Mouse (Mus musculus) A20 (cell line): ENCODE results near the gene Gzmk.
"Not testable (repeated sequence)": the region's sequence is repeated elsewhere in the genome, so short reads cannot be mapped to it uniquely, and the experiment has no call there.

ENCODE experiments used
- DNase-seq: peaks from one replicate; pipeline ENCODE4 v3.0.0-alpha.2; 2011; ENCODE audit warnings: low read depth, low spot score

Gzmk gene

DNA sequence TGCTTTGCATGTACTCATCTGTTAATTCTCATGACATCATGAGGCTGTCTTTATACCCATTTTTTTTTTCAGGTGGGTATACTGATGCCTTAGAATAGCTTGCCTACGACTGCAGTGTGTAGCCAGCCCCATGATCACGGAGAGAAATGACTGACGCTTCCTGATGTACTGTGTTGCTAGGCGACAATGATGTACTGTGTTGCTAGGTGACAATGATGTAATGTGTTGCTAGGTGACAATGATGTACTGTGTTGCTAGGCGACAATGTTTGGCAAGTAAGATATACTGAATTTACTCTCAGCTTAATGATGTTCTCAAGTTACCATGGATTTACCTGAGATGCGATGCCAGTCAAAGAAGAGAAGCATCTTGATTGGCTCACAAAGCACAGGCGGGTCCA, at the start of gene Gzmk:
Gene Gzmk (minus strand): TSS at position 98 of the 400 bp plus-strand sequence.
- DNase-seq, result no peak

DNA sequence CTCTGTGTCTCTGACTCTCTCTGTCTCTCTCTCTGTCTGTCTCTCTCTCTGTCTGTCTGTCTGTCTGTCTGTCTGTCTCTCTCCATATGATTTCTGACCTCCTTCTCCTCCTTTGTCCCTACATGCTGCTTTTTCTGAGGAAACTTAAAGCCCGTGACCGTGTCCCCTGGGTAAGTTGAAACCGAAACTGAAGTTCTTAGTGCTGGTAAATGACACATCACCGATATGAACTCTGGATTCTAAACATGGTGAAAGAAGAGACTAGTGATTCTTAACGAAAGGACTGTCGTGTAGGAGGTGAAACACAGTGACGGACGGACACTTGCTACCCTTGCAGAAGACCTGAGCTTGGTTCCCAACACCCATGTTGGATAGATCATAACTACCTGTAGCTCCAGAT, 45.5 kb upstream of the Gzmk start:
- DNase-seq, result peak; percentile 70

DNA sequence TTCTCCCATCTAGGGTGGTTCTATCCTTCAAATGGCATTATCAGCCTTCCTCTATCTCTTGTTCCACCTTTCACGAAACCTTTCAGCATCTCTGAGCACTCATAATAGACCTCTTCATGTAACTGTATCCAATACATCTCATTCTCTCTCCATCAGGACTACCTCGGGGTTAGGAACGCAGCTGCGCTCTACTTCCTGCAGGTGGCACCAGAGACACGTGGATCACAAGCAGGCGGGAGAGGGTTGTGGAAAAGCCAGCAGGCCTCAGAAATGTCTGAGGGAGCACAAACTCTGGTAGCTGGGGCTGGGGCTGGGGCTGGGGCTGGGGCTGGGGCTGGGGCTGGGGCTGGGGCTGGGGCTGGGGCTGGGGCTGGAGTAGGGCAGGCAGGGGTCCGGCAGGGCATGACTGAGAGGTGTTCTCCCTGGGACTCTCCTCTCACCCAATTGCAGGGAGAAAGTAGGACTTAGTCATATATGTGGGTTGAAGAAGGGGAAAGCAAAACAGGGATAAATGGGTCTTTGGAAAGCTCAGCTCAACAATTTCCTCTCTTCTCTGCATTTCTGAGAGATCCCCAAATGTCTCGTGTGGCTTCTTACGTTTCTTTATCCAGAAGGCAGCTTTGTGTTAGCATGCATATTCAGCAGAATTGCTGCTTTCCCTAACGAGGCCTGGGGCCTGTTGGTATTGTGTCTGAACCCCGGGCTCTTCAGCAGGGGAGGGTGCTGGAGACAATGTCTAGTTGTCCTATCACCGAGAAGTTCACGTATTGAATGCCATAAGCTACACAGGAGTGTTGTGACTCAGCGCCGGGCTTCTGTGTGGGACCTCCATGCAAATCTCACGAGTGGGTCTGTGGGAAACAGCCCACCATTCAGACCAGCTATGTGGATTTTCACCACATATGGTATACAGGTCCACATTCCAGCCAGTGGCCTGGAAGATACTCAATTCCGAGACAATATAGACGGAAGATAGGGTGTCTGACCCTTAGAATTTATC, 44.4 kb upstream of the Gzmk start:
- peak; percentile 77 for DNase-seq

DNA sequence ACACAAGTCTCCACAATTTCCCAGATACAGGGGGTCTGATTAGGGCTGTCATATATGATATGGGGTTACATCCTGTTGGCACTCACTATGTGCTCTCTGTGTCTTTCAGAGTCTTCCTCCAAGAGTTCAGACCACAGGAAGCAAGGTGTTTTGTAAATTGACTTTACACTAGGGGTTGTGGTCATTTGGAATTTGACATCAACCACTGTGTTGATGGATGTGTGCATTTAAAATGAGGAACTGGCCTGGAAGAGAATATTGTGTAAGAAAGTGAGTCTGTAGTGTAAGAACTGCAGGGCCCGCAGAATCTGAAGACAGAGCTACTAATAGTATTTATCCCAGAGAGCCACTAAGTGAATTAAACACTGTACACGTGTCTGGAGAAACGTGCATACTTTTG, 41.5 kb upstream of the Gzmk start:
- peak; percentile 4 for DNase-seq

DNA sequence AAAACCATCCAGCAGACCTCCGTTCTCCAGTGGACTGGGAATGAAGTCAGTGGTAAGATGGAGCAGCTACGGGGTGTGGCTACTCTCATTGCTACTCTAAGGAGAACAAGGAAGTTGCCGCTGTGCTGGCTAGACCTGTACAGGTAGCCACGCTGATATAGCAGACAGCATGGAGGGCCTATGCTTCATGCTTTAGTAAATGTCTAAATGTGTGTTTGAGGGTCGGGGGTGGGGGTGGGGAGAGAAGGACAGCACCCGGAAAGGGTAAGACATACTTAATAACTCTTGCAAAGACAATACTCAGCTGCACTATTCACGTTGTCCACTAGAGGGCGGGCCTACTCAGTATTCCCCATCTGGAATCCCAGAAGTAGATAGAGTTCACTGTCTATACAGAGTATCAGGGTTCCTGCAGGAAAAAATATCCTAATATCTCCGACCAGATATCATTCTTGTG, 40.8 kb upstream of the Gzmk start:
- DNase-seq, result peak; percentile 64

DNA sequence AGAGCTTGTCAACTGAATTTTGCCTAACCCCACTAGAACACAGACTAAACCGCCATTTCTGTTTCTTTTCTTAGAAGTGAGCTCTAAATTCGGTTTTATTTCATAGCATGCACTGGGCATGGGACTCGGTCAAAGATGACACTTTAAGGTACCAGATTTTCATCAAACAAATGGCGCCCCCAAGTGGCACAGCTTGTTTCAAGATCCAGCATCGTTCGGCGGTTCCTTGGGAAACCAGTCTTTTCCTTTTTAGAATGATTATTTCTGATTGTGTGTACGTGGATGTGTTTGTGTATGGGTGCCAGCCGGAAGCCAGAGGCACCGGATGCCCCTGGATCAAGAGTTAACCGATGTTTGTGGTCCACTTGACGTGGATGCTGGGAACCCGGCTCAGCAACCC, 39.5 kb upstream of the Gzmk start:
- DNase-seq, result peak; percentile 50

DNA sequence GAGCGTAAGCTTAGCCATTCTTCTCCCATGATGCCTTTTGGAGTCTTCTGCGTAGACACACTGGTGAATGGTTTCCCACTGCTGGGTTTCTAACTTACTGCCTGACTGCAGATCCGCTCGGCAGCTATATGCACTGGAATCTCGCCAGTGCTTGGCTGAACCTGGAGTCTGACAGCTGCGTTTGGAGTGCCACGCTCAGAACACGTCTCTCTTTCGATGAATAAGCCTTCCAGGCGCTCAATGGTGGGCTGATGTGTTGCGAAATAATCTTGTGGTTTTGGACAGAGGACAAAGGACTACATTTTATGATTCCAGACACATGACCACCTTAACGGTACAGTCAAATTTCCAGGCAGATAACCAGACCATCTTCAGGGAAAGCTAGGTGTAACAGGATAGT, 37.1 kb upstream of the Gzmk start:
- DNase-seq, result no peak

DNA sequence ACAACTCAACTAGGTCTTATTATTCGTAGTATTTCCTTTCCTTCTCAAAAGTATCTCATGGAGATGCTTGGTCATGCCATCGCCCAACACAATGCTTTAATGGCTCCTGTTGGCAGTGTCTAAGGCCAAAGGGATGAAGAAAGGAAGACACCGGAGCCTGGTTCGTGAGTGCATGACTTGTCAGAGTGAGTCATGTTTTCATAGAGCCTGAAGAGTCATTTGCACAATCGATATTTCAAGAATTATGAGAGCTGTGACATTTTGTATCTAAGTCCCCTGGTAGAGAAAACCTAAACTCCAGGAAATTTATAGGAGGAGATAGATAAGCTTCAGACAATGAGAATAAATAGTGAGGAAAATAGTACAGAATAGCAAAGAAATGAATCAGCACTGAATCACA, 33.5 kb upstream of the Gzmk start:
- no peak for DNase-seq

DNA sequence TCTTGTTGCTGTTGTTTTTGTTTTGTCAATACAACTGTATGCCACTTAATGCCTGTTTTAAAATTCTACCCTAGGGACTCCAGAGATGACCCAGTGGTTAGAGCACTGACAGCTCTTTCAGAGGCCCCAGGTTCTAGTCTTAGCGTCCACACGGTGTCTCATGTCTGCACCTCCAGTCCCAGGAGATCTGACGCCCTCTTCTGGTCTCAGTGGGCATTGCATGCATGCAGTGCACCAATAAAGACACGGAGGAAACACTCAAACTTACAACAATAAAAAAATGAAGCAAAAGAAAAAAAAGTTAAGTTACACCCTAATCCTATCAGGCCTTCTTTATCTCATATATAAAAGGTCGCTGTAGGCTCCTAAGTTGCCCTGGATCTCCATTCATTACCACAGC, 31.5 kb upstream of the Gzmk start:
- peak; percentile 25 for DNase-seq

DNA sequence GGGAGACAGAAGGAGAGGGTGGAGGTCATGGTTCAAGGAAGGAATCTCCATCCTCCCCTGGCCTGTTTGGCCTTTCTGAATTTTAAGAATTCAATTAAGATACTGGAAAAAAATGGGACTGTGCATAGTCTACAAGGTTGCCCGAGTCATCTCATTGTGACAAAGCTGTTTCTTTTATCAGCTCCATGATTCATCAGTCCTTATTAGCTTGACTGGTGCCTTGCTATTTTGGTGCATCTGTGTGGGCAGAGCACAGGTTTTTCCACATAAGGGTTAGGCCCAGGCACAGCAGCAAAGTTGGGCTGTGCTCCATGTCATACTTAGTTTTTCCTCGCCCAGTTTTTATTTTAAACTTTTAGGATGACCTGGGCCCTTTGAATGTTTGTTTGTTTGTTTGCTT, 31.1 kb upstream of the Gzmk start:
- DNase-seq, result no peak

DNA sequence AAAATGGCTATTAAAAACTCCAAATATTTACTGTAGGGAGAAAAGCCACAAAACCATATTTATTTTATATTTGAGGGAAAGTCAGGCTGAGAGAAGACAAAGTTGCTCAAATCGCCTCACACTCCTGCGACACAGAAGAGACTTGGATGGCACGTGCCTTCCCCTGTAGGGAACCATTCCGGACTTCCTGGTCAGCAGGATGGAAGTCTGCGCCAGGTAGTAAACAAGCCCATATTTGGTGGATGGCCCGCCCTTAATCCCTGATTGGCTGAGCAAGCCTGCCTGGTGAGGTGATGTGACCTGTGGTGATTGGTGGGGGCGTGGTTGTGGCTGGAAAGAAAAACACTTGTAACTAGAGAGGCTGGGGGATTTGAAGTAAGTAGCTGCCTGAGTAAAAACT, 26.9 kb upstream of the Gzmk start:
- not testable (repeated sequence) for DNase-seq

DNA sequence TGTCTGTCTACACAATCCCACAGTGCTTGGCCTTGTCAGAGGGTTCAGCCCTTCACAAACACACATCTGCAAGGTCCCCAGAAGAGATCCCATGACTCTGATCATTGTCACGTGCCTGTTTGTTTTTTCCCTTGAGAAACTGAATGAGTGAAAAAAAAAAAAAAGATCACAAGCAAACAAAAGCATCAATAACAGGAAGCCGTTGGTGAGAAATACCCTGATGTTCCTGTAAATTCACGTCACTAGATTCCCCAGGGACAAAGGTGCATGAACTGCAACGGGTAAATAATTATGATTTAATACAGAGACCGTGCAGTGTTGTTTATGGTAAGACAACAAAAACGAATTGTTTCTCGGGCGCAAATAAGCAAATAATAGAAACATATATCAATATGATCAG, 19.3 kb upstream of the Gzmk start:
- DNase-seq, result no peak

DNA sequence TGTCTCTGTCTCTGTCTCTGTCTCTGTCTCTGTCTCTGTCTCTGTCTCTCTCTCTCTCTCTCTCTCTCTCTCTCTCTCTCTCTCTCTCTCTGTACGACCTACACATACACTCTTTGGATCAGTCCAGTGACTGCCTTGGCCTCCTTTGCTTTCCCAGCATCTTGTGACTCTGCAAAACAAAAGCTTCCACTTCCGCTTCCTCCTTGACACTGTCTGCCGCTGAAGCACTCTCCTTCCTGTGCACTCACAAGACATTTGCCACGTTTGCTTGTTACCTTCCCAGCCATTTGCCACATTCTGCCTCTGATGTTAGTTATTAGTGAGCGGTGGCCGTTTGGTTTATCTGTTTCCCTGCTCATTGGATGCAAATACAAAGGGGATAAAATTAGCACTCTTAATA, 16.4 kb upstream of the Gzmk start:
- peak; percentile 23 for DNase-seq

DNA sequence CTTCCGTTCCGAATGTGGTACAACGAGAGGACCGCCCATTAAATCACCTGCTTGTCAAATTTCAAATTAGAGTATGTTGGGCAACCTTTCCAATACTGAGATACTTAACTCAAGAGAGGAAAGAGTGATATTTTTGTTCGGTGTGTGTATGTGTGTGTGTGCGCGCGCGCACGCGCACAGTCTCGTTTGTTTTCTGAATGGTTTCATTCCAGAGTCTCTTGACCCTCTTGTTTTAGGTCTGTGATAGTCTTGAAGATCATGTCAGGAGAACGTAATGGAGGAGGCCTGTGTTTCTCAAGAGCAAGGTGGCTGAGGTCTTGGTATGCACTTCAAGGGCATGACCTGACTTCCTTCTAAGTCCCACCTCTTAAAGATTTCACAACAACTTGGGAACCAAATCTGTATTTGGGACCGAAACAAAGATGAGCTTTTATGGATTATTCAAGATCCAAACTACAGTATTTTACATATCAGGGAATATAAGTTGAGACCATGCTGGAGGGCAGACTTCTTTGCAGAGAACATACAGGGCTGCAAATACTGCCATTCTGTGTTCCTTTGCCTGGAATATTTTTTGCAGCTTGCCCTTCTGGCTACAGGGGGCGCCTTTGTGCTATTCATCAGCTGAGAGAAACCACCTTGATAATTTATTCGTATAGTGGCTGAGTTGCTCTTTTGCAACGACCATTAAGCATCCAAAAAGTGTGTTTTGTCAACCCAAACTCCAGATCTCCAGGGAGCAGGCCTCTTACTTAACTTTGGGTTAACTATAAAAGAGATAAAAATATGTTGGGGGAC, 2.2 kb upstream of the Gzmk start:
- DNase-seq, result peak; percentile 18

DNA sequence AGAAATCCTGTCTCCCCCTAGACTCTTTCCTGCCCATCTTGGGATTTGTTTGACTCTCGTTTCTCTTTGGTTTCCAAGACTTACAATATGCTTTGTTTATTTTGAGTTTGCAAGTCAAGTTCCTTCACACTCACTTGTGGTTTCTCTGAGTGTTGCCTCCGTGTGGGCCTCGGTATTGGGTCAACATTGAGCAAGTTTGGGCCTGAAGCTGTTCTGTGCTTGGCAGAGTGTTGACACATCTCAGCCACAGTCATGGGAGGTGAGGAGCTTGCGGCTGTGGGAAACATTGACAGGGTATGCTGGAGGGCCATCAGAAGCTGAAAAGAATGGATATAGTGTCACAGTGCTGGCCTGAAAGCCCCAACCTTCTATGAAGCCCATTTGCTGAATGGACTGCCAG, 1.4 kb upstream of the Gzmk start:
- DNase-seq, result no peak

DNA sequence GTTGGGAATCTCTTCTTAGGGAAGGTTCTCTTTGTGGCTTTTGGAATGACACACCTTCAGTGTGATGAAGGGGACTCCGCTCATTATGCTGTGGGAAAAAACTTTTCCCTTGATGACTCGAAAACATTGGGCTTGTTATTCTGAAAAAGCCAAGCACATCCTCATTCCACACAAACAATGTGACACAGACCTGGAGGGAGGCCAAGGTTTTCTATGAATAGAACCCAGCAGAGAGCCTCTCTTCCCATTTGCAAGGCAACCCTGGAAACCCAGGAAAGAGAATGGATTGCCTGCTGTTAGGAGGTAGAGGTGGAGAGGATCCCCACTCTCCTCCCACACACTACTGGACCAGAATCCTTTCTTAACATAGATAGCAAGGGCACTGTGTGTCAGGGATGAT, 1.6 kb downstream of the Gzmk start:
- DNase-seq, result no peak

DNA sequence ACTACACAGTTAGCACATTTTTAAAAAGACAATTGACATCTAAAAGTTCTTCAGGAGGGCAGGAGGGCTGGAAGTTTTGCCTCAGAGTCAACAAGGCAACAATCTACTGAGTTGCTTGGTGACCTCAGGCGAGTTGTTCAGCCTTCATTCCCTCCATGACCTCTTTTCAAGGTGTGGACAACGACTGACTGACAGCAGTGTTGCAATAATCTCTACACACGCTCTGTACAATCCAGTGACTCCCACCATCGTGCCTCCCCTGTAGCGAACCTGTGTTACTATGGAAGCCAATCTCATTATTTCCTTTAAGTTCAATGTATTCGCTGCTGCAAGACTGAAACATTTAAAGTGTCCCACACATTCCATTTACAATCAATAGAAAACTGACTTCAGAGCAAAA, 3.9 kb downstream of the Gzmk start:
- DNase-seq, result no peak

DNA sequence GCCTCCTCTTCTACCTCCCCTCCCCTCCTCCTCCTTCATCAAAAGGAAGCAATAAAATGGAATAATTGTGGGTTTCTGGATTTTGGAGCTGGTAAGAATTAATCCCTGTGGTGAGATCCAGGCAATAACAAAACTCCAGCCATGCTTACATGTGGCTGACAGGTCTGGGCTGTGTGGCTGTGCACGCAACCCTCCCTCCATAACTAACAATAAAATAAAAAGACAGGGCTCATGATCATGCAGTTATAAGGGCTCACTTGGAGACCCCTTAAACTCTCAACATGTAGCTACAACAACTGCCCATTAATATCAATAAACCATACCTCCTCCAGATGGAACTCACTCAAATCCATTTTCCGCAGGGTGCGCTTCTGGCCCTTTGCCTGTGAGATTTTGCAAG, 11.8 kb downstream of the Gzmk start:
- no peak for DNase-seq

DNA sequence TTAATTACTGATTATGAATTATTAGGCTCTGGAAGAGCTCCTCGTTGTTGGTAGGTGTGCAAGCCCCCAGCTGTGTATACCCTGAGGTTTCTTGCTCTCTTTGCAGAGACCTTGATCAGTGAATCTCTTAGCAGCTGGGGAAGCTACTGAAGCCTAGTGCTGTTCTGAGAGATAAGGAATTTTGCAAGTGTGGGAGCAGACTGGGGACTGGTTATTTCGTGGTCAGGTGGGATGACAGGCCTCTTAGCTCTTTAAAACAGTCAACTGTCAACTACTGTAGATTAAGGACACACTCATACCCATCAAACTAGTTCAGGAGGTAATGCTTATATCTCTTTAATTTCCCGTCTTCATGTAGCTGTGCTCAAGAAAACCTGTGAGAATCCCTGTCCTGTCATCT, 13.3 kb downstream of the Gzmk start:
- no peak for DNase-seq

DNA sequence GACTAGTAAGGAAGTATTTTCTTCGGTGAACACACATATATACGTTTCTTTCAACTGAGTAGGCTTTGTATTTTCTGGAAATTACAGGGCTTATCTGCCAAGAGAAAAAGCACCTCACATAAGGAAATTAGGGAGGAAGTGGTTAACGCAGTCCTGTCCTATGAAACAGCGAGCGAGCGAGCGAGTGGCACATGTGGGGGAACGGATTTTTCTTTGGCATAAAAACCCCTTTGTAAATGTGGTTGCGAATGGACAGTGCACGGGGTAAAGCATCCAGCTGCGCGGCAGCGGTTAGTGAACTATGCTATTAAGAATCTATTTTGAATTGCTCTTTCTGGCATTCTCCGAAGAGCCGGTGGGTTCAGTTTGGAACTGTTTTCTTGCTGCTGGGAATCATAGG, 14.4 kb downstream of the Gzmk start:
- DNase-seq, result no peak

DNA sequence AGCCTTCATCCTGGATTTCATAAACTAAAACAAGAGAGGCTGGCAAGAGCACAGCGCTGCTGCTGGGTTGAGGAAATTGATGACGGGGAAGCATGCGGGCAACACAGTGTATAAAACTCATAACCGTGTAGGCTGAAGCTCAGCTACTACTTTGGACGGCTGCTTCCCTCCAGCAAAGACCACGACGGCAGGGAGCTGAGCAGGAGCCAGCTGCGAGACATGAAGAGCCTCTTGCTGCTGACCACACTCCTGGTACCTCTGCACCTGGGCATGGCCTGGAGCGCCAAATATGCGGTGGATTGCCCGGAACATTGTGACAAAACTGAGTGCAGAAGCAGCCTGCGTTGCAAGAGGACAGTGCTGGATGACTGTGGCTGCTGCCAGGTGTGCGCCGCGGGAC, 16.1 kb downstream of the Gzmk start, which contains the start of gene Esm1:
Gene Esm1 (plus strand): TSS at position 36 of the 400 bp plus-strand sequence.
- no peak for DNase-seq

DNA sequence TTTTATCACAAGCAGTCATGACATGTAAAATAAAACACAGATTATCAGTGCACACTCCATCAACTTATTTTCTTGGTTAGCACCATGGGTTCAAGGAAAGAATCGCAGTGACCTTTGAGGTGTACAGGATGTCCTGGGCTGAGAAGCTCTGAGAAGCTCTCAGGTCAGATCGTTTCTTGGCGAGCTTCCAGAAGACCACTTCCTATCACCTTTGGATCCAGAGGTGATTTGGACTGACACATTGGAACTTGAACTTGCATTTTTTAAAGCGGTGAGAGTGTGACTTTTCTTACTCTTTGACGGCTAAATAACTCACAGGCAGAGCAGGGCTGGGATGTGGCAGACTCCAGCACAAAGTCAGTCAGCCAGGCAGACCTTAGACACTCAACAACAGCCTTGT, 20.4 kb downstream of the Gzmk start:
- no peak for DNase-seq

DNA sequence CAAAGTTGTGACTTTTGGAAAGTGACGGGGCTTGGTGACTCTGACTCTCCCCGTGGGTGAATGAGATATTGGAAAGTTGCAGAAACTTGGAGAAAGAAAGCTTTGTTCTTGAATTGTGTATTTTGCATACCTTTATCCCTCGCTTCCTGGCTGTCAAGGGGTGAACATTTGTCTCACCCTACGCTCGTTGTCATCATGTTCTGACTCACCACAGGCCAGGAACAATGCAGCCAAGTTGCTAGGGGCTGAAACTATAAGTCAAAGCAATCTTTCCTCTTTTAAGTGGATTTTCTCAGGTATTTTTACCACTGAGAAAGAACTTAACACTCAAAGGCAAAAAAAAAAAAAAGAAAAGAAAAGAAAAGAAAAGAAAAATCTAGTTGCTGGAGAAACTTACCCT, 22.6 kb downstream of the Gzmk start:
- DNase-seq, result no peak
